Mouse (Mus musculus): ENCODE results near the gene Pkm. TPM values are rescaled to one million over a fixed set of nuclear protein-coding genes. Genes with fewer than 3 reads are reported as not detected.
A peak's percentile ranks its signal among the peaks of the same experiment; 100 is the strongest.

Gene Pkm
- total and polyA plus RNA-seq, 2 experiments from 2014 or later = 883 to 945 TPM

GRCm38 (mm10) chr9:59684020-59684419, 27.9 kb downstream of the Pkm start:
- Histone ChIP-seq H3K36me3 (ENCODE audit: insufficient read depth, low read length) (no peaks in the 10 kb centered on the region), H3K27me3 (ENCODE audit: insufficient read depth, low read length) (no peaks in the 10 kb centered on the region), H3K9me3 (ENCODE audit: low read length) (no peaks in the 10 kb centered on the region), H3K4me1 (ENCODE audit: insufficient read depth, low read length) (peaks cover 4% of the 10 kb centered on the region; the same call in 1 of the 2 replicates), H3K9ac (replicated peaks; ENCODE audit: low read length) (no peak overlapping the region), H3K4me3 (ENCODE audit: low read length) (no peak overlapping the region), H3K4me2 (ENCODE audit: low read depth, low read length) (no peak overlapping the region), H3K27ac (no peak overlapping the region)
- no peak for TF ChIP-seq CTCF (IDR thresholded peaks at IDR 0.05; ENCODE audit: low read depth)
- no peak for ATAC-seq
- 84% methylated on average over 2 of the region's 2 CpGs for WGBS
- DNase-seq (ENCODE audit: low spot score) = no peak

GRCm38 (mm10) chr9:59687416-59688046, 31.4 kb downstream of the Pkm start:
- Histone ChIP-seq H3K4me1 (ENCODE audit: insufficient read depth, low read length) (peaks cover 10% of the 10 kb centered on the region), H3K4me2 (ENCODE audit: low read depth, low read length) (no peak overlapping the region), H3K27me3 (ENCODE audit: insufficient read depth, low read length) (no peaks in the 10 kb centered on the region), H3K27ac (no peak overlapping the region), H3K9ac (replicated peaks; ENCODE audit: low read length) (no peak overlapping the region), H3K9me3 (ENCODE audit: low read length) (no peaks in the 10 kb centered on the region), H3K4me3 (ENCODE audit: low read length) (no peak overlapping the region), H3K36me3 (ENCODE audit: insufficient read depth, low read length) (no peaks in the 10 kb centered on the region)
- WGBS = 45% methylated on average over 6 of the region's 6 CpGs
- ATAC-seq = no peak
- TF ChIP-seq CTCF (IDR thresholded peaks at IDR 0.05; ENCODE audit: low read depth) = no peak
- no peak for DNase-seq (ENCODE audit: low spot score)

DNA sequence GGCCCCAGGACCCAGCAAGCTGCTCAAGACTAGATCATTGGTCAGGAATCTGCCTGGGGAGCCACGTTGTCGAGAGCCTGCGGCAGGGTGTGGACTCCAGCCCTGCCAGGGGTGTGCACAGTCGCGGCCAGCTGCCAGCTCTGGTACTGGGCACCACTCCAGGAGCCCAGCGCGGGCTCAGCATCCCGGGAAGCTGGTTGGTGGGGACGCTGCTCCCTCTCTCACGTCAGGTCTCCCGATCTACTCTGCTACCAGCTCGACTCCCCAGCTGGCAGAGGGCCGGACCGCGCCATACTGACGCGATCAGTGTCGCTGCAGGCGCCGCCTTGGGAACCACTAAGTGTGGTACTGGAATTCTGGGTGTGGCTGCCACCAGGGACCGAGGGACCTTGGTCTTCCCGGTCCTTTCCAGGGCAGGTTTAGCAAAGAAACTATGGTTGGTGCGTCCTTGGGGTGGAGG, 35.5 kb downstream of the Pkm start:
- no peaks in the 10 kb centered on the region for H3K9me3 ChIP-seq (ENCODE audit: low read length)
- H3K4me1 ChIP-seq (ENCODE audit: insufficient read depth, low read length) = peaks cover 10% of the 10 kb centered on the region
- no peaks in the 10 kb centered on the region for H3K36me3 ChIP-seq (ENCODE audit: insufficient read depth, low read length)
- H3K4me2 ChIP-seq (ENCODE audit: low read depth, low read length) = peak overlapping the region; percentile 61
- H3K27me3 ChIP-seq (ENCODE audit: insufficient read depth, low read length) = no peaks in the 10 kb centered on the region
- 2% methylated on average over 23 of the region's 23 CpGs for WGBS
- peak overlapping the region; percentile 31 for H3K4me3 ChIP-seq (ENCODE audit: low read length)
- H3K9ac ChIP-seq (replicated peaks; ENCODE audit: low read length) = peak overlapping the region; percentile 38
- peak overlapping the region; percentile 54 for H3K27ac ChIP-seq
- DNase-seq (ENCODE audit: low spot score) (peak; percentile 85), ATAC-seq (peak; percentile 92)
- TF ChIP-seq CTCF (IDR thresholded peaks at IDR 0.05; ENCODE audit: low read depth) = no peak

DNA sequence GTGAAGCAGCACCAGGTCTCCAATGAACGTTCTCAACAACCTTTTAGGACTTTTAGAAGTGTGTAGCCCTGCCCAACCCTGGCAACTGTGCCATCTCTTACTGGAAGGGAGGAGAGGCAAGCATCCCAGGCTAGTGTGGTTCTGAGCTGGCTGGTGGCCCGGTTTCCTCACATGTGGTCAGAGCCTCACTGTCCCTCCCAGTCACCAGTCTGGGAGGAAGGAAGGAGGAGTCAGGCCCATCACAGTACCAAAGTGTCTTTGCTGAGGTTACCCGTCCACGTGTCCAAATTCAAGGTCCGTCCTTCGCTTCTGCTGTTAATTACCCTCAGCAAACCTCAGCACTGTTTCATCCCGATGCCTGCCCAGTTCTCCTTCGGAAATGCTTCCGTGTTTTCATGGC, 36.0 kb downstream of the Pkm start:
- Histone ChIP-seq H3K27ac (peak overlapping the region; percentile 54), H3K27me3 (ENCODE audit: insufficient read depth, low read length) (no peaks in the 10 kb centered on the region), H3K9me3 (ENCODE audit: low read length) (no peaks in the 10 kb centered on the region), H3K36me3 (ENCODE audit: insufficient read depth, low read length) (no peaks in the 10 kb centered on the region), H3K9ac (replicated peaks; ENCODE audit: low read length) (peak overlapping the region; percentile 38), H3K4me1 (ENCODE audit: insufficient read depth, low read length) (peaks cover 10% of the 10 kb centered on the region), H3K4me3 (ENCODE audit: low read length) (peak overlapping the region; percentile 31), H3K4me2 (ENCODE audit: low read depth, low read length) (peak overlapping the region; percentile 61)
- ATAC-seq (peak; percentile 84), DNase-seq (ENCODE audit: low spot score) (peak; percentile 65)
- no peak for TF ChIP-seq CTCF (IDR thresholded peaks at IDR 0.05; ENCODE audit: low read depth)
- WGBS = 13% methylated on average over 9 of the region's 9 CpGs

DNA sequence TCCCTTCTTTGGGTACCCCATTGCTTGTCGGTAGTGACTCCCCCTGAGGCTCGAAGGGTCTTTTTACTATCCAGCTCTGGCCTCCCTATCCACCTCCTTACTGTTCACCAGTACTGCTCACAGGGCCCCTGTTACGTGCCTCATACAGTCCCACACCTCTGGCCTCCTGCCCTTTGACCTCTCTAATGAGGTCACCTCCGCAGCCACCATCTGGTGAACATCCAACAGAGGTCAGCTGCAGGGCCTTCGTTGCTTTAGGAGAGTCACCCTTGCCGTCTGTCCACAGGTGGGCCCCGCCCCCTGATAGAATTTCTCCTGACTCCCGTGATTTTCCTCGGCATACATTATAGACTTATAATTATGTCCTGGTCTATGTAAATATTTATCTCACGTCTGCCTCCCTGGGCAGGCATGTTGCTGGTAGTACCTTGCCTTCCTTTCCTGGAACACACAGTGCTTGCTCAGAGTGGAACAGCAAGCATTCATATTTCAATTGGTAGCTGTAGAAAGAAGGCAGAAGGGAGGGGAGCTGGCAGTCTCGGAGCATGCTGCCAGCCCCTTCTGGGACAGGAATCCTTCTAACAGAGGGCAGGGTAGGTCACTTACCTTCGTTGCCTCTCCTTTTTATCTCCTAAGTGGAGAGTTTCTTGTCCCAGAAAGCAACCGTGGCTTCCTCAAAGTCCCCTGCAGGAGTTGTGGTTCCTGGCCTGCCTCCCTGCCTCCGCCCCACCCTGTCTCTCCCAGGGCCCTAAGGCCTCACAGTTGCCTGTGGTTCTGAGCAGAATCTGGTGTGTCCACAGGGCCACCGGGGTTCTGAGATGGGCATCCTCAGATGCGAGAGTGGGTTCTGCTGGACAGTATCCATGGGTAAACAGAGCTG, 38.6 kb downstream of the Pkm start:
- ATAC-seq (no peak), DNase-seq (ENCODE audit: low spot score) (no peak)
- Histone ChIP-seq H3K9ac (replicated peaks; ENCODE audit: low read length) (no peak overlapping the region), H3K9me3 (ENCODE audit: low read length) (no peaks in the 10 kb centered on the region), H3K36me3 (ENCODE audit: insufficient read depth, low read length) (no peaks in the 10 kb centered on the region), H3K4me3 (ENCODE audit: low read length) (no peak overlapping the region), H3K4me1 (ENCODE audit: insufficient read depth, low read length) (peaks cover 10% of the 10 kb centered on the region), H3K27ac (0 out of 2 replicates have a peak overlapping the region, but pooled peaks have one; percentile 1), H3K27me3 (ENCODE audit: insufficient read depth, low read length) (no peaks in the 10 kb centered on the region), H3K4me2 (ENCODE audit: low read depth, low read length) (no peak overlapping the region)
- TF ChIP-seq CTCF (IDR thresholded peaks at IDR 0.05; ENCODE audit: low read depth) = no peak
- WGBS = 64% methylated on average over 16 of the region's 16 CpGs

GRCm38 (mm10) chr9:59695451-59695813, 39.3 kb downstream of the Pkm start:
- no peak overlapping the region for H3K9ac ChIP-seq (replicated peaks; ENCODE audit: low read length)
- H3K27me3 ChIP-seq (ENCODE audit: insufficient read depth, low read length) = no peaks in the 10 kb centered on the region
- H3K36me3 ChIP-seq (ENCODE audit: insufficient read depth, low read length) = no peaks in the 10 kb centered on the region
- ATAC-seq (no peak; the same call in 1 of the 2 replicates), DNase-seq (ENCODE audit: low spot score) (peak; percentile 44)
- H3K9me3 ChIP-seq (ENCODE audit: low read length) = no peaks in the 10 kb centered on the region
- no peak for TF ChIP-seq CTCF (IDR thresholded peaks at IDR 0.05; ENCODE audit: low read depth)
- H3K27ac ChIP-seq = 0 out of 2 replicates have a peak overlapping the region, but pooled peaks have one; percentile 1
- peaks cover 10% of the 10 kb centered on the region for H3K4me1 ChIP-seq (ENCODE audit: insufficient read depth, low read length)
- H3K4me3 ChIP-seq (ENCODE audit: low read length) = no peak overlapping the region
- 28% methylated on average over 3 of the region's 3 CpGs for WGBS
- no peak overlapping the region for H3K4me2 ChIP-seq (ENCODE audit: low read depth, low read length)

All from hindbrain, postnatal 0 days (tissue).